13 mouse cellular contexts compared by ENCODE assay signal in the genomic region with DNA sequence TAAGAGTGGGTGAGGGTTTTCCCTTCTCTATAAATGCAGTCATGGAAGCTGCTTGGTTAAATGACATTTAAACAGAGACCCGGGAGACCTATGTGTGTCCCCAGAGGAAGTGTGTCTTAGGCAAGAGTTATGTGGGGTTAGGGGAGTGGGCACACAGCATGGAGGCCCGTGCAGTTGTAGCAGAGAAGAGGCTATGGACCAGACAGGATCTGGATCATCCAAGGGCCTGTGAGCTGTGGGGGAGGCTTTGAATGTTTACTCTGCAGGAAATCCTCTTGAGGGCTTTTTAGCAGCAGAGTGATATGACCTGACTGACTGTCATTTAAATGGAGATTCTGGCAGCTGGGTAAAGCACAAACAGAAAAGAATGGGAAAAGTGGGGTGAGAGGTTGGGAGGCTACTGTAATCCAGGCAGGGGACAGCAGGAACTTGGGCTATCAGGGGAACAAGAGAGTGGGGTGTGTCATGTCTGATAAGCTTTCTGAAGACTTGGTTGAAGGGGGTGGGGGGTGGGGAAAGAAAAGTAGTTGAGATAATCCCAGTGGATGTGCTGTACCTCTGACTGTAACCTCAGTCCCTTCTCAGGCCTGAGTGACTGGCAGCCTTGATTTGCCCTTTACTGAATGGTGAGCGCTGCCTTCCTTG.
A peak's percentile ranks its signal among the peaks of the same experiment; 100 is the strongest.
DNase-seq lines count a peak whose midpoint lies in the region; ATAC-seq lines count a peak whose summit lies in the region.
"Had no signal": no experiment of that assay in that cellular context is flagged by ENCODE, and none has a peak within 500 bp of the region (broad histone marks: within the 10 kb centered on the region; RNA-seq: fewer than 3 reads in every experiment).

No protein-coding gene starts in this region.

- no peak for DNase-seq in heart, postnatal 36 days
- no peak for DNase-seq in lung, postnatal 36 days
- DNase-seq in hindbrain, embryonic 14.5 days (ENCODE audit: low spot score): no peak
- no peak for DNase-seq in layer of hippocampus, postnatal 25 days (ENCODE audit: extremely low spot score in 1 of 2, low spot score in 1 of 2)
- no peak for DNase-seq in adrenal gland, postnatal 14 days
- DNase-seq: adrenal gland, adult 8-10 months; kidney, adult 18-20 months; right cerebral cortex, postnatal 14 days had no signal

- no peak overlapping the region for H3K9ac ChIP-seq in heart, embryonic 12.5 days
- H3K9ac ChIP-seq in lung, embryonic 16.5 days (ENCODE audit: low read length): no peak overlapping the region
- no peak overlapping the region for H3K9ac ChIP-seq in hindbrain, embryonic 14.5 days
- H3K9ac ChIP-seq in stomach, embryonic 16.5 days (ENCODE audit: low read length): no peak overlapping the region
- H3K9ac ChIP-seq: limb, embryonic 15.5 days had no signal

- H3K36me3 ChIP-seq in heart, embryonic 12.5 days: no peaks in the 10 kb centered on the region
- H3K36me3 ChIP-seq in lung, embryonic 16.5 days (ENCODE audit: control insufficient read depth, insufficient read depth, low read length): no peaks in the 10 kb centered on the region
- H3K36me3 ChIP-seq in hindbrain, embryonic 14.5 days (replicated peaks; ENCODE audit: control insufficient read depth, insufficient read depth): no peaks in the 10 kb centered on the region
- no peaks in the 10 kb centered on the region for H3K36me3 ChIP-seq in stomach, embryonic 16.5 days (ENCODE audit: control insufficient read depth, insufficient read depth, low read length)
- H3K36me3 ChIP-seq: limb, embryonic 15.5 days had no signal

- H3K4me1 ChIP-seq in heart, embryonic 12.5 days (replicated peaks): peaks cover 43% of the 10 kb centered on the region
- H3K4me1 ChIP-seq in lung, embryonic 16.5 days (replicated peaks; ENCODE audit: control insufficient read depth, insufficient read depth, low read length): peaks cover 31% of the 10 kb centered on the region
- H3K4me1 ChIP-seq in hindbrain, embryonic 14.5 days (replicated peaks; ENCODE audit: control insufficient read depth, insufficient read depth, low read length): peaks cover 27% of the 10 kb centered on the region
- peaks cover 42% of the 10 kb centered on the region for H3K4me1 ChIP-seq in stomach, embryonic 16.5 days (ENCODE audit: control insufficient read depth, insufficient read depth, low read length)
- H3K4me1 ChIP-seq: limb, embryonic 15.5 days had no signal

- no peak overlapping the region for H3K4me2 ChIP-seq in heart, embryonic 12.5 days
- H3K4me2 ChIP-seq in lung, embryonic 16.5 days (ENCODE audit: low read depth, low read length): no peak overlapping the region
- H3K4me2 ChIP-seq in hindbrain, embryonic 14.5 days (replicated peaks): no peak overlapping the region
- no peak overlapping the region for H3K4me2 ChIP-seq in stomach, embryonic 16.5 days (ENCODE audit: low read depth, low read length)
- H3K4me2 ChIP-seq: limb, embryonic 15.5 days had no signal

- no peaks in the 10 kb centered on the region for H3K9me3 ChIP-seq in heart, embryonic 12.5 days (replicated peaks)
- no peaks in the 10 kb centered on the region for H3K9me3 ChIP-seq in lung, embryonic 16.5 days (ENCODE audit: control insufficient read depth, low read length)
- H3K9me3 ChIP-seq in hindbrain, embryonic 14.5 days (ENCODE audit: control insufficient read depth, low read length): no peaks in the 10 kb centered on the region
- H3K9me3 ChIP-seq in stomach, embryonic 16.5 days (replicated peaks; ENCODE audit: control insufficient read depth, low read length): no peaks in the 10 kb centered on the region
- H3K9me3 ChIP-seq: limb, embryonic 15.5 days had no signal

- intact Hi-C loops in heart, postnatal 36 days (cut with DNase I): no loop called here

- 0 out of 2 replicates have a peak overlapping the region, but pooled peaks have one; percentile 17 for H3K27ac ChIP-seq in heart, embryonic 12.5 days (ENCODE audit: poor library complexity, severe bottlenecking)
- H3K27ac ChIP-seq in lung, embryonic 16.5 days (ENCODE audit: low read length): no peak overlapping the region
- peak overlapping the region; percentile 55; the same call in 1 of the 2 replicates for H3K27ac ChIP-seq in hindbrain, embryonic 14.5 days
- 0 out of 2 replicates have a peak overlapping the region, but pooled peaks have one; percentile 21 for H3K27ac ChIP-seq in stomach, embryonic 16.5 days (ENCODE audit: low read length)
- H3K27ac ChIP-seq: limb, embryonic 15.5 days; macrophage had no signal

- WGBS in heart, embryonic 12.5 days: 14% methylated on average over 3 of the region's 3 CpGs
- WGBS in lung, embryonic 16.5 days: 24% methylated on average over 3 of the region's 3 CpGs
- 17% methylated on average over 3 of the region's 3 CpGs for WGBS in hindbrain, embryonic 14.5 days
- 28% methylated on average over 3 of the region's 3 CpGs for WGBS in stomach, embryonic 16.5 days

- H3K27me3 ChIP-seq in heart, embryonic 12.5 days (replicated peaks): no peaks in the 10 kb centered on the region
- no peaks in the 10 kb centered on the region for H3K27me3 ChIP-seq in lung, embryonic 16.5 days (ENCODE audit: control insufficient read depth, insufficient read depth, low read depth, low read length)
- H3K27me3 ChIP-seq in hindbrain, embryonic 14.5 days (ENCODE audit: control insufficient read depth, insufficient read depth, low read length): no peaks in the 10 kb centered on the region
- H3K27me3 ChIP-seq in stomach, embryonic 16.5 days (ENCODE audit: control insufficient read depth, insufficient read depth, low read length): no peaks in the 10 kb centered on the region

- ATAC-seq in heart, embryonic 12.5 days (ENCODE audit: insufficient number of reproducible peaks, low FRiP score): peak; percentile 66
- 0 out of 2 replicates have a peak, but pooled peaks have one; percentile 8 for ATAC-seq in lung, embryonic 16.5 days (ENCODE audit: low read depth)
- no peak for ATAC-seq in hindbrain, embryonic 14.5 days (ENCODE audit: low FRiP score)
- ATAC-seq in stomach, embryonic 16.5 days (ENCODE audit: insufficient read depth, low FRiP score): no peak

- no peak overlapping the region for H3K4me3 ChIP-seq in heart, embryonic 12.5 days
- H3K4me3 ChIP-seq in lung, embryonic 16.5 days (ENCODE audit: low read length): no peak overlapping the region
- H3K4me3 ChIP-seq in hindbrain, embryonic 14.5 days (replicated peaks; ENCODE audit: low read length): no peak overlapping the region
- H3K4me3 ChIP-seq in stomach, embryonic 16.5 days (replicated peaks; ENCODE audit: low read length): no peak overlapping the region
- H3K4me3 ChIP-seq: limb, embryonic 15.5 days had no signal

Comparison
In these comparisons a context has a peak if more than half of its experiments do, and no peak if none do; other contexts are left out.
1. ATAC-seq: peak in heart, embryonic 12.5 days (single experiment) and lung, embryonic 16.5 days (single experiment); none in hindbrain, embryonic 14.5 days (single experiment) and stomach, embryonic 16.5 days (single experiment).